Comparison of ENCODE assay signal across 8 mouse cellular contexts in the genomic region with DNA sequence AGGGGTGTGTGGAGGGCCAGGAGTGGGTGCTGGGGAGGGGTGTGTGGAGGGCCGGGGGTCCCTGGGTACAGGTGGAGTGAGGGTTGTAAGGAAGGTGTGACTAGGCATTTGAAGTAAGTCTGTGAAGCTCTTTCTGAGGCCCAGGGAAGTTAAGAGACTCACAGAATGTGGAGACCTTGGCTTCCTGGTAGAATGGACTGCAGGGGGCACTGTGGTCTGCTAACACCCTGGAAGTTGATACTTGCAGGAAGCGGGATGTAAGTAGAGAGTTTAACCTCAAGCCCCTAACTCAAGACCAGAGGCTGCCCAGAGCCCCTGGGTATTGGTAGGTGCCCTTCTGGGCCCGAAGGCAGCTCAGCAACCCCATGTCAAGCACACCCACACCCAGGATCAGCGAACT. TPM values are rescaled to one million over a fixed set of nuclear protein-coding genes. Genes with fewer than 3 reads are reported as not detected.
DNase-seq lines count a peak whose midpoint lies in the region; ATAC-seq and TF ChIP-seq lines count a peak whose summit lies in the region.

No protein-coding gene starts in this region.

- H3K9ac ChIP-seq in hindbrain, embryonic 14.5 days: no peak overlapping the region
- no peak overlapping the region for H3K9ac ChIP-seq in hindbrain, embryonic 13.5 days
- no peak overlapping the region for H3K9ac ChIP-seq in ES-Bruce4 (ENCODE audit: low read depth, poor library complexity, severe bottlenecking)
- no peak overlapping the region for H3K9ac ChIP-seq in midbrain, embryonic 13.5 days (replicated peaks)

- peak; percentile 80 for DNase-seq in hindbrain, embryonic 14.5 days (ENCODE audit: low spot score)
- DNase-seq in c-Kit-positive CD71-negative TER-119-negative erythroid progenitor cells, embryonic 14.5 days (ENCODE audit: low read depth): peak; percentile 50
- peak; percentile 37 to 52 for DNase-seq in layer of hippocampus, postnatal 14 days (ENCODE audit: low spot score in 2 of 2)
- peak; percentile 3 to 23 for DNase-seq in urinary bladder, postnatal 36 days (ENCODE audit: low spot score in 2 of 2)

- no peak for TF ChIP-seq POLR2A in ES-Bruce4 (IDR thresholded peaks at IDR 0.05; ENCODE audit: insufficient read depth, low read length)

- no peak overlapping the region for H3K4me3 ChIP-seq in hindbrain, embryonic 14.5 days (replicated peaks; ENCODE audit: low read length)
- no peak overlapping the region for H3K4me3 ChIP-seq in hindbrain, embryonic 13.5 days
- no peak overlapping the region for H3K4me3 ChIP-seq in ES-Bruce4 (ENCODE audit: low read depth, low read length)
- no peak overlapping the region for H3K4me3 ChIP-seq in midbrain, embryonic 13.5 days (replicated peaks)

- peaks cover 21% of the 10 kb centered on the region for H3K4me1 ChIP-seq in hindbrain, embryonic 14.5 days (replicated peaks; ENCODE audit: control insufficient read depth, insufficient read depth, low read length)
- H3K4me1 ChIP-seq in hindbrain, embryonic 13.5 days (replicated peaks): peaks cover 31% of the 10 kb centered on the region
- no peaks in the 10 kb centered on the region for H3K4me1 ChIP-seq in ES-Bruce4 (ENCODE audit: control insufficient read depth, insufficient read depth, low read length)
- peaks cover 34% of the 10 kb centered on the region for H3K4me1 ChIP-seq in midbrain, embryonic 13.5 days (replicated peaks)

- no peak overlapping the region for H3K27ac ChIP-seq in hindbrain, embryonic 14.5 days
- H3K27ac ChIP-seq in hindbrain, embryonic 13.5 days: no peak overlapping the region
- no peak overlapping the region for H3K27ac ChIP-seq in ES-Bruce4 (ENCODE audit: insufficient read depth, low read length)
- no peak overlapping the region for H3K27ac ChIP-seq in midbrain, embryonic 13.5 days

- H3K4me2 ChIP-seq in hindbrain, embryonic 14.5 days (replicated peaks): no peak overlapping the region
- no peak overlapping the region for H3K4me2 ChIP-seq in hindbrain, embryonic 13.5 days
- H3K4me2 ChIP-seq in midbrain, embryonic 13.5 days (replicated peaks): no peak overlapping the region

- TF ChIP-seq EP300 in ES-Bruce4 (IDR thresholded peaks at IDR 0.05; ENCODE audit: insufficient read depth, low read depth, low read length): no peak

- H3K27me3 ChIP-seq in hindbrain, embryonic 14.5 days (ENCODE audit: control insufficient read depth, insufficient read depth, low read length): peaks cover 22% of the 10 kb centered on the region; the same call in 1 of the 2 replicates
- peaks cover 71% of the 10 kb centered on the region for H3K27me3 ChIP-seq in hindbrain, embryonic 13.5 days
- no peaks in the 10 kb centered on the region for H3K27me3 ChIP-seq in ES-Bruce4 (ENCODE audit: control insufficient read depth, insufficient read depth, low read length, poor library complexity, severe bottlenecking)
- peaks cover 55% of the 10 kb centered on the region for H3K27me3 ChIP-seq in midbrain, embryonic 13.5 days

- no peaks in the 10 kb centered on the region for H3K9me3 ChIP-seq in hindbrain, embryonic 14.5 days (ENCODE audit: control insufficient read depth, low read length)
- no peaks in the 10 kb centered on the region for H3K9me3 ChIP-seq in hindbrain, embryonic 13.5 days
- H3K9me3 ChIP-seq in ES-Bruce4 (replicated peaks; ENCODE audit: control insufficient read depth, insufficient read depth, low read length, poor library complexity, severe bottlenecking): no peaks in the 10 kb centered on the region
- H3K9me3 ChIP-seq in midbrain, embryonic 13.5 days: no peaks in the 10 kb centered on the region

- 34% methylated on average over 4 of the region's 4 CpGs for WGBS in hindbrain, embryonic 14.5 days
- 41% methylated on average over 4 of the region's 4 CpGs for WGBS in hindbrain, embryonic 13.5 days
- WGBS in midbrain, embryonic 13.5 days: 33% methylated on average over 4 of the region's 4 CpGs

- ATAC-seq in hindbrain, embryonic 14.5 days (ENCODE audit: low FRiP score): no peak
- ATAC-seq in hindbrain, embryonic 13.5 days (ENCODE audit: low FRiP score): no peak
- peak; percentile 52; the same call in 1 of the 2 replicates for ATAC-seq in granulocyte monocyte progenitor cell, adult 5-6 weeks (replicated peaks; ENCODE audit: poor library complexity, severe bottlenecking)
- ATAC-seq in midbrain, embryonic 13.5 days: 0 out of 2 replicates have a peak, but pooled peaks have one; percentile 7

- H3K36me3 ChIP-seq in hindbrain, embryonic 14.5 days (replicated peaks; ENCODE audit: control insufficient read depth, insufficient read depth): no peaks in the 10 kb centered on the region
- no peaks in the 10 kb centered on the region for H3K36me3 ChIP-seq in hindbrain, embryonic 13.5 days
- H3K36me3 ChIP-seq in ES-Bruce4 (ENCODE audit: control insufficient read depth, insufficient read depth, low read length, poor library complexity, severe bottlenecking): no peaks in the 10 kb centered on the region
- no peaks in the 10 kb centered on the region for H3K36me3 ChIP-seq in midbrain, embryonic 13.5 days

- peak; percentile 60 for TF ChIP-seq CTCF in ES-Bruce4 (IDR thresholded peaks at IDR 0.05; ENCODE audit: low read depth, low read length)

RNA-seq across cellular contexts. Expression of a gene that starts 56.2 kb away (rescaled TPM):
- polyA plus RNA-seq in hindbrain, embryonic 14.5 days (2014; fragmentation: Nextera tagmentation; extraction: Ambion mirVana): 2.2 and 2.7 TPM in 2 replicates
- polyA plus RNA-seq in hindbrain, embryonic 13.5 days (2015; fragmentation: Nextera tagmentation; extraction: Ambion mirVana): 1.9 and 2.3 TPM in 2 replicates
- polyA plus RNA-seq in ES-Bruce4 (2011; ENCODE audit: insufficient read depth, insufficient read length, low read depth, missing spikeins): 1.9 and 3.3 TPM in 2 replicates
- total RNA-seq in granulocyte monocyte progenitor cell, adult 5-6 weeks (2014; fragmentation: Nextera tagmentation): not detected in 2 replicates
- not detected in 2 replicates for total RNA-seq in granulocyte monocyte progenitor cell, adult 5-6 weeks (2017)
- 1 to 10 TPM in 1 of 2 experiments, under 1 TPM in 1; 0.67 to 1.5 TPM for total RNA-seq in layer of hippocampus, postnatal 14 days (2021)
- polyA plus RNA-seq in midbrain, embryonic 13.5 days (2015; fragmentation: Nextera tagmentation; extraction: Ambion mirVana): 2.2 and 2.6 TPM in 2 replicates

RNA-seq across cellular contexts. Expression of a gene that starts 56.7 kb away (rescaled TPM):
- 4.1 and 6.2 TPM in 2 replicates for polyA plus RNA-seq in hindbrain, embryonic 14.5 days (2014; fragmentation: Nextera tagmentation; extraction: Ambion mirVana)
- 3.8 and 4.0 TPM in 2 replicates for polyA plus RNA-seq in hindbrain, embryonic 13.5 days (2015; fragmentation: Nextera tagmentation; extraction: Ambion mirVana)
- polyA plus RNA-seq in ES-Bruce4 (2011; ENCODE audit: insufficient read depth, insufficient read length, low read depth, missing spikeins): 1.1 TPM in 1 of 2 replicates, not detected in the other
- 5.0 TPM in 1 of 2 replicates, not detected in the other for total RNA-seq in granulocyte monocyte progenitor cell, adult 5-6 weeks (2014; fragmentation: Nextera tagmentation)
- 4.8 and 4.9 TPM in 2 replicates for total RNA-seq in granulocyte monocyte progenitor cell, adult 5-6 weeks (2017)
- 1 to 10 TPM in 1 of 2 experiments, not detected in 1; 2.0 TPM for total RNA-seq in layer of hippocampus, postnatal 14 days (2021)
- 1.1 and 1.6 TPM in 2 replicates for polyA plus RNA-seq in midbrain, embryonic 13.5 days (2015; fragmentation: Nextera tagmentation; extraction: Ambion mirVana)

Comparison
In these comparisons a context has a peak if more than half of its experiments do, and no peak if none do; other contexts are left out.
1. ATAC-seq: peak in granulocyte monocyte progenitor cell, adult 5-6 weeks (single experiment) and midbrain, embryonic 13.5 days (single experiment); none in hindbrain, embryonic 14.5 days (single experiment) and hindbrain, embryonic 13.5 days (single experiment).
2. DNase-seq: peak in every context shown above with its lines; median percentile 80 in hindbrain, embryonic 14.5 days; 50 in c-Kit-positive CD71-negative TER-119-negative erythroid progenitor cells, embryonic 14.5 days; 44 in layer of hippocampus, postnatal 14 days; 13 in urinary bladder, postnatal 36 days.